Mouse (Mus musculus) C2C12 (cell line): ENCODE data around the gene Tor3a. TPM values are rescaled to one million over a fixed set of nuclear protein-coding genes. Genes with fewer than 3 reads are reported as not detected.

Source experiments
- H3K27me3 ChIP-seq: one replicate; pipeline ENCODE4 v1.6.1; 2011; ENCODE audit not compliant: control insufficient read depth, insufficient read depth, insufficient read length
- H3K36me3 ChIP-seq: one replicate; pipeline ENCODE4 v1.6.1; 2011; ENCODE audit not compliant: control insufficient read depth, insufficient read depth
- H3K4me3 ChIP-seq: one replicate; pipeline ENCODE4 v1.5.1; 2011; ENCODE audit warnings: mild to moderate bottlenecking, control low read depth; ENCODE audit not compliant: poor library complexity, insufficient read depth, severe bottlenecking
- H3K79me2 ChIP-seq: one replicate; pipeline ENCODE4 v1.6.1; 2011; ENCODE audit not compliant: control insufficient read depth, insufficient read depth
- H3K79me3 ChIP-seq: one replicate; pipeline ENCODE4 v1.6.1; 2011; ENCODE audit warnings: low read depth, control low read depth
- H3ac ChIP-seq: one replicate; pipeline ENCODE3; 2011; ENCODE audit warnings: low read depth; ENCODE audit not compliant: control insufficient read depth, insufficient read length
- CEBPB ChIP-seq: IDR thresholded peaks from one replicate; pipeline ENCODE4 v1.6.1; 2011; ENCODE audit warnings: low read depth, mild to moderate bottlenecking, control low read depth, moderate library complexity
- CTCF ChIP-seq: IDR thresholded peaks from one replicate; pipeline ENCODE4 v1.5.1; 2011; ENCODE audit not compliant: control insufficient read depth, insufficient read depth, insufficient read length
- FOSL1 ChIP-seq: IDR thresholded peaks from one replicate; pipeline ENCODE4 v1.8.0; 2011; ENCODE audit warnings: mild to moderate bottlenecking, low read length; ENCODE audit not compliant: poor library complexity, insufficient read depth, severe bottlenecking
- MAX ChIP-seq: IDR thresholded peaks from one replicate; pipeline ENCODE4 v1.6.1; 2011; ENCODE audit warnings: mild to moderate bottlenecking, control low read depth
- MYOD1 ChIP-seq: IDR thresholded peaks from one replicate; pipeline ENCODE4 v1.6.1; 2011; ENCODE audit warnings: low read depth; ENCODE audit not compliant: control insufficient read depth, insufficient read length
- MYOG ChIP-seq: IDR thresholded peaks from one replicate; pipeline ENCODE4 v1.6.1; 2011; ENCODE audit not compliant: control insufficient read depth, insufficient read length; ENCODE audit errors: extremely low read depth
- USF1 ChIP-seq: IDR thresholded peaks from one replicate; pipeline ENCODE4 v1.6.1; 2011; ENCODE audit warnings: low read depth, mild to moderate bottlenecking, control low read depth, moderate library complexity
- polyA plus RNA-seq: library from polyadenylated mRNA; unstranded; fragments of >200 nt; fragmentation: generic; extraction: Trizol; gene quantifications from one replicate; pipeline ENCODE4 v1.2.1, GENCODE M21; 2012; ENCODE audit warnings: missing spikeins

Gene Tor3a
- polyA plus RNA-seq, 1 experiment: 10.6 TPM

- no peak for TF ChIP-seq MAX
- no peak overlapping the region for H3ac ChIP-seq
- no peaks in the 10 kb centered on the region for H3K79me3 ChIP-seq
- no peaks in the 10 kb centered on the region for H3K27me3 ChIP-seq
- peaks cover 84% of the 10 kb centered on the region for H3K36me3 ChIP-seq
- H3K4me3 ChIP-seq: no peak overlapping the region
- peaks cover 1% of the 10 kb centered on the region for H3K79me2 ChIP-seq
Measured at GRCm38 (mm10) chr1:156635148-156635547, 39.0 kb downstream of the Tor3a start.

DNA sequence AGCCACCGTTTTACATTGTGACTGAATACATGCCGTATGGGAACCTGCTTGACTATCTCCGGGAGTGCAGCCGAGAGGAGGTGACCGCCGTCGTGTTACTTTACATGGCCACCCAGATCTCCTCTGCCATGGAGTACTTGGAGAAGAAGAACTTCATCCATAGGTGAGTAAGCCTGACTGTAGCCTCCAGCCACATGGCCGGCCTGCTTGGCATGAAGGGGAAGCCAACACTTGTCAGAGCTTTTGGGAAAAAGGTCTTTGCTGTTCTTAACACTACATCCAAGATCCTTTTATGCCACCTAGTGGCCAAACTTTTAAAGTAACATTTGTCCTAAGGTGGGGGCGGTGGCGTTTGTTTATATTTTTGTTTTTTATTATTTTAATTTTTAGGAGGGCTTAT lies 41.1 kb downstream of the Tor3a start:
- no peak overlapping the region for H3K4me3 ChIP-seq
- peaks cover 5% of the 10 kb centered on the region for H3K79me2 ChIP-seq
- peaks cover 91% of the 10 kb centered on the region for H3K36me3 ChIP-seq
- no peaks in the 10 kb centered on the region for H3K27me3 ChIP-seq
- H3ac ChIP-seq: no peak overlapping the region
- TF ChIP-seq CEBPB: no peak
- TF ChIP-seq MYOG: no peak
- TF ChIP-seq USF1: no peak
- no peak for TF ChIP-seq FOSL1
- TF ChIP-seq MYOD1: no peak
- TF ChIP-seq MAX: no peak
- no peak for TF ChIP-seq CTCF
- H3K79me3 ChIP-seq: peaks cover 7% of the 10 kb centered on the region

DNA sequence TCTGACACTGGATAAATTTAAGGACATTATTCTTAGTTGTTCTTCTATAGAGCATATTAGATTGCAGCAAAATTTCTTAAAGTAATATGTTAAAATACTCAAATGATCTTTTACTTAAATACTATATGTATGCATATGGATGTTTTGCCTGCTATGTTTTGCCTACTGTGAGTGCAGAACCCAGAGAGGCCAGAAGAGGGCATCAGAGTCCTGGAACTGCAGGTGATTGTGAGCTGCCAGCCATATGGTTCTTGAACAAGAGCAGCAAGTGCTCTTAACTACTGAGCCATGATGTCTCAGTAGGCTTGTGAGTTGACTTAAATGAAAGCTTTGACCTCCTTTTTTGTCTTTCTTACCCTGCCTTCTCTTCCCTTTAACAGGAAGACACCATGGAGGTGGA lies 43.2 kb downstream of the Tor3a start:
- H3K4me3 ChIP-seq: no peak overlapping the region
- peaks cover 23% of the 10 kb centered on the region for H3K79me2 ChIP-seq
- no peaks in the 10 kb centered on the region for H3K27me3 ChIP-seq
- no peak for TF ChIP-seq MYOG
- no peak for TF ChIP-seq MAX
- TF ChIP-seq MYOD1: no peak
- TF ChIP-seq USF1: no peak
- TF ChIP-seq CEBPB: no peak
- peaks cover 80% of the 10 kb centered on the region for H3K36me3 ChIP-seq
- peaks cover 12% of the 10 kb centered on the region for H3K79me3 ChIP-seq
- H3ac ChIP-seq: no peak overlapping the region

GRCm38 (mm10) chr1:156629984-156630383 lies 44.2 kb downstream of the Tor3a start:
- no peak overlapping the region for H3K4me3 ChIP-seq
- no peak overlapping the region for H3ac ChIP-seq
- peaks cover 81% of the 10 kb centered on the region for H3K36me3 ChIP-seq
- H3K27me3 ChIP-seq: no peaks in the 10 kb centered on the region
- peaks cover 16% of the 10 kb centered on the region for H3K79me3 ChIP-seq
- no peak for TF ChIP-seq FOSL1
- TF ChIP-seq USF1: no peak
- no peak for TF ChIP-seq CTCF
- TF ChIP-seq MYOG: no peak
- TF ChIP-seq MYOD1: no peak
- TF ChIP-seq CEBPB: no peak
- TF ChIP-seq MAX: no peak
- peaks cover 29% of the 10 kb centered on the region for H3K79me2 ChIP-seq

- H3K79me3 ChIP-seq: peaks cover 29% of the 10 kb centered on the region
- H3K4me3 ChIP-seq: no peak overlapping the region
- H3K27me3 ChIP-seq: no peaks in the 10 kb centered on the region
- no peak overlapping the region for H3ac ChIP-seq
- H3K79me2 ChIP-seq: peaks cover 50% of the 10 kb centered on the region
- peaks cover 73% of the 10 kb centered on the region for H3K36me3 ChIP-seq
- TF ChIP-seq MYOD1 (no peak), CTCF (no peak), FOSL1 (no peak), USF1 (no peak), MYOG (no peak), CEBPB (no peak), MAX (no peak)
Measured at GRCm38 (mm10) chr1:156626729-156627128, 47.4 kb downstream of the Tor3a start.

GRCm38 (mm10) chr1:156624231-156624630 lies 49.9 kb downstream of the Tor3a start:
- peaks cover 52% of the 10 kb centered on the region for H3K36me3 ChIP-seq
- H3K27me3 ChIP-seq: no peaks in the 10 kb centered on the region
- H3K4me3 ChIP-seq: no peak overlapping the region
- H3K79me3 ChIP-seq: peaks cover 39% of the 10 kb centered on the region
- no peak for TF ChIP-seq USF1
- no peak for TF ChIP-seq CEBPB
- no peak for TF ChIP-seq MYOD1
- TF ChIP-seq FOSL1: no peak
- no peak for TF ChIP-seq CTCF
- no peak for TF ChIP-seq MAX
- TF ChIP-seq MYOG: no peak
- peaks cover 70% of the 10 kb centered on the region for H3K79me2 ChIP-seq
- H3ac ChIP-seq: no peak overlapping the region
